Mouse (Mus musculus) CH12.LX (cell line): ENCODE measurements at regions not wholly inside any gene's neighbourhood (a gene's known extent, or its start where the extent isn't known, plus 50 kb on each side); places are given as distances from the start of the nearest gene placed in this dataset.

Experiments used
- DNase-seq: peaks from one replicate; pipeline ENCODE4 v3.0.0-alpha.2; 2013; ENCODE audit errors: extremely low read depth
- H3K27ac ChIP-seq: 2 replicates; pipeline ENCODE4 v1.5.1; 2012; ENCODE audit warnings: low read depth, mild to moderate bottlenecking, control low read depth, moderate library complexity; ENCODE audit not compliant: insufficient read depth
- H3K27me3 ChIP-seq: replicated peaks from 2 replicates; pipeline ENCODE3; 2012; ENCODE audit warnings: inconsistent platforms
- H3K36me3 ChIP-seq, 2 experiments: replicated peaks in 1 of 2; 2 replicates each; pipeline versions ENCODE3 to v1.6.1; 2012; ENCODE audit warnings: inconsistent platforms in 1 of 2, low read length in 1 of 2, mild to moderate bottlenecking in 1 of 2, mixed read lengths in 1 of 2, moderate library complexity in 1 of 2; ENCODE audit not compliant: control insufficient read depth in 1 of 2, insufficient read depth in 1 of 2
- H3K4me1 ChIP-seq, 2 experiments: 2 replicates each; pipeline ENCODE4 v1.6.1; 2012; ENCODE audit warnings: inconsistent platforms in 1 of 2, moderate library complexity in 1 of 2; ENCODE audit not compliant: insufficient read depth in 2 of 2, control insufficient read depth in 1 of 2
- H3K4me2 ChIP-seq: 2 replicates; pipeline ENCODE4 v1.6.1; 2012; ENCODE audit warnings: low read depth, mild to moderate bottlenecking, control low read depth; ENCODE audit not compliant: poor library complexity, insufficient read depth, severe bottlenecking
- H3K4me3 ChIP-seq, 3 experiments: fragments of 150-350 bp in 1 of 3; sonication (generic) in 1 of 3; replicated peaks in 1 of 3; 2 replicates each; pipeline versions ENCODE3 to v1.5.1; 2011 to 2012; ENCODE audit warnings: low read depth in 2 of 3, low read length in 2 of 3, mild to moderate bottlenecking in 2 of 3, moderate library complexity in 2 of 3, control low read depth in 1 of 3, improper control_type of control experiment in 1 of 3, inconsistent platforms in 1 of 3, mixed read lengths in 1 of 3; ENCODE audit not compliant: poor library complexity in 1 of 3
- H3K79me2 ChIP-seq: replicated peaks from 2 replicates; pipeline ENCODE4 v1.6.1; 2012; ENCODE audit warnings: mild to moderate bottlenecking, moderate library complexity; ENCODE audit not compliant: control insufficient read depth, poor library complexity, insufficient read depth, severe bottlenecking; ENCODE audit errors: extremely low read depth
- H3K9ac ChIP-seq: 2 replicates; pipeline ENCODE4 v1.6.1; 2012; ENCODE audit warnings: low read depth, mild to moderate bottlenecking, control low read depth, moderate library complexity; ENCODE audit not compliant: insufficient read depth
- H3K9me3 ChIP-seq: replicated peaks from 2 replicates; pipeline ENCODE3; 2012; ENCODE audit warnings: low read length, inconsistent platforms, mixed read lengths
- BHLHE40 ChIP-seq: IDR thresholded peaks from 2 replicates; pipeline ENCODE4 v1.6.1; 2011; ENCODE audit warnings: mild to moderate bottlenecking, low read depth, low read length, improper control_type of control experiment
- CHD1 ChIP-seq: IDR thresholded peaks from 2 replicates; pipeline ENCODE4 v1.6.1; 2012; ENCODE audit warnings: low read depth, low read length, improper control_type of control experiment, inconsistent platforms
- CHD2 ChIP-seq: IDR thresholded peaks from 2 replicates; pipeline ENCODE4 v1.6.1; 2011; ENCODE audit warnings: low read length, improper control_type of control experiment
- CTCF ChIP-seq, 2 experiments: IDR thresholded peaks in 1 of 2; conservative IDR thresholded peaks in 1 of 2; 2 replicates each; pipeline ENCODE4 v1.5.1; 2011 to 2012; ENCODE audit warnings: low read depth in 2 of 2, low read length in 2 of 2, improper control_type of control experiment in 1 of 2, inconsistent platforms in 1 of 2, mild to moderate bottlenecking in 1 of 2, moderate library complexity in 1 of 2
- IRF4 ChIP-seq: IDR thresholded peaks from 2 replicates; pipeline ENCODE4 v1.6.1; 2014; ENCODE audit warnings: low read depth, mild to moderate bottlenecking, inconsistent platforms, low read length, improper control_type of control experiment
- JUND ChIP-seq: conservative IDR thresholded peaks from 2 replicates; pipeline ENCODE4 v1.6.1; 2011; ENCODE audit warnings: low read depth, low read length, improper control_type of control experiment
- MAFK ChIP-seq: IDR thresholded peaks from 2 replicates; pipeline ENCODE4 v1.6.1; 2011; ENCODE audit warnings: low read length, improper control_type of control experiment; ENCODE audit not compliant: insufficient replicate concordance
- MEF2A ChIP-seq: IDR thresholded peaks from 2 replicates; pipeline ENCODE4 v1.6.1; 2014; ENCODE audit warnings: low read depth, mild to moderate bottlenecking, inconsistent platforms, low read length, improper control_type of control experiment, borderline replicate concordance
- MXI1 ChIP-seq: IDR thresholded peaks from 2 replicates; pipeline ENCODE4 v1.6.1; 2011; ENCODE audit warnings: mild to moderate bottlenecking, low read depth, low read length, improper control_type of control experiment
- MYC ChIP-seq: IDR thresholded peaks from 2 replicates; pipeline ENCODE4 v1.6.1; 2011; ENCODE audit warnings: low read depth, mild to moderate bottlenecking, improper control_type of control experiment, low read length
- NELFE ChIP-seq: IDR thresholded peaks from 2 replicates; pipeline ENCODE4 v1.6.1; 2011; ENCODE audit warnings: low read depth, low read length, improper control_type of control experiment
- NRF1 ChIP-seq: IDR thresholded peaks from 2 replicates; pipeline ENCODE4 v1.6.1; 2014; ENCODE audit warnings: low read depth, mild to moderate bottlenecking, inconsistent platforms, low read length, improper control_type of control experiment, moderate library complexity
- RAD21 ChIP-seq: IDR thresholded peaks from 2 replicates; pipeline ENCODE4 v1.6.1; 2011; ENCODE audit warnings: low read depth, mild to moderate bottlenecking, low read length, improper control_type of control experiment, moderate library complexity
- SIN3A ChIP-seq: IDR thresholded peaks from 2 replicates; pipeline ENCODE4 v1.6.1; 2012; ENCODE audit warnings: low read length, improper control_type of control experiment, inconsistent platforms
- SMC3 ChIP-seq: IDR thresholded peaks from 2 replicates; pipeline ENCODE4 v1.6.1; 2011; ENCODE audit warnings: low read depth, low read length, improper control_type of control experiment
- TBP ChIP-seq: conservative IDR thresholded peaks from 2 replicates; pipeline ENCODE4 v1.6.1; 2011; ENCODE audit warnings: low read depth, low read length, improper control_type of control experiment
- TCF12 ChIP-seq: IDR thresholded peaks from 2 replicates; pipeline ENCODE4 v1.6.1; 2014; ENCODE audit warnings: low read depth, mild to moderate bottlenecking, inconsistent platforms, low read length, improper control_type of control experiment
- UBTF ChIP-seq: IDR thresholded peaks from 2 replicates; pipeline ENCODE4 v1.6.1; 2012; ENCODE audit warnings: low read depth, mild to moderate bottlenecking, inconsistent platforms, low read length, improper control_type of control experiment, moderate library complexity
- ZMIZ1 ChIP-seq: IDR thresholded peaks from 2 replicates; pipeline ENCODE4 v1.6.1; 2012; ENCODE audit warnings: low read depth, mild to moderate bottlenecking, inconsistent platforms, low read length, improper control_type of control experiment
- ZNF384 ChIP-seq: IDR thresholded peaks from 2 replicates; pipeline ENCODE4 v1.6.1; 2012; ENCODE audit warnings: low read depth, low read length, improper control_type of control experiment, inconsistent platforms
- dilution Hi-C: fragments of 300-500 bp; cut with MboI; formaldehyde crosslinking; loops from 2 replicates; pipeline ENCODE4 v1.14.3; 2020; ENCODE audit warnings: low sequenced_read_pairs; ENCODE audit not compliant: extremely low pct_unique_long_range_greater_than_20kb, extremely low pct_ligation_motif_present
- in situ Hi-C: fragments of 300-500 bp; cut with MboI; formaldehyde crosslinking; loops from 3 replicates; pipeline ENCODE4 v1.14.3; 2019; ENCODE audit warnings: low sequenced_read_pairs, low pct_ligation_motif_present, low pct_unique_long_range_greater_than_20kb, mixed read lengths

- dilution Hi-C loops (no loop called here), in situ Hi-C loops (no loop called here)
- H3K27ac ChIP-seq = no peak overlapping the region
- H3K36me3 ChIP-seq = no peaks in the 10 kb centered on the region
- peaks cover 55% of the 10 kb centered on the region for H3K27me3 ChIP-seq
- TF ChIP-seq CTCF (conservative IDR thresholded peaks at IDR 0.05 in 1 of 2, IDR thresholded peaks at IDR 0.05 in 1 of 2; ENCODE audit: low read depth in 2 of 2, low read length in 2 of 2) (peak in 1 of 2 experiments; percentile 27; a peak in 2 of 4 replicates), SMC3 (peak; percentile 5; the same call in 1 of the 2 replicates), CHD2 (no peak), RAD21 (peak; percentile 49)
- H3K9me3 ChIP-seq = peaks cover 3% of the 10 kb centered on the region
- no peak overlapping the region for H3K9ac ChIP-seq
- H3K4me1 ChIP-seq = peaks cover 0 to 8% of the 10 kb centered on the region in 2 experiments; a peak in 1 of 4 replicates
- H3K79me2 ChIP-seq = no peaks in the 10 kb centered on the region
- no peak overlapping the region for H3K4me3 ChIP-seq
- no peak for DNase-seq
- no peak overlapping the region for H3K4me2 ChIP-seq
These were observed 140.6 kb upstream of the Dynlrb2 start for GRCm38 (mm10) chr8:116364172-116364571.

- no peak overlapping the region for H3K4me3 ChIP-seq
- no peak overlapping the region for H3K4me2 ChIP-seq
- in situ Hi-C loops = no loop called here
- peaks cover 0 to 8% of the 10 kb centered on the region in 2 experiments; a peak in 1 of 4 replicates for H3K4me1 ChIP-seq
- H3K9me3 ChIP-seq = peaks cover 3% of the 10 kb centered on the region
- no peak overlapping the region for H3K9ac ChIP-seq
- TF ChIP-seq NRF1 = no peak
- no peak for TF ChIP-seq IRF4
- no peak for TF ChIP-seq MYC
- TF ChIP-seq MXI1 = no peak
- no peak for TF ChIP-seq SMC3
- no peak for TF ChIP-seq MEF2A
- no peak for TF ChIP-seq TBP
- no peak for TF ChIP-seq BHLHE40
- no peak for TF ChIP-seq CHD2
- TF ChIP-seq UBTF = no peak
- TF ChIP-seq SIN3A = no peak
- TF ChIP-seq MAFK = no peak
- TF ChIP-seq TCF12 = no peak
- no peak for TF ChIP-seq ZNF384
- no peak for TF ChIP-seq NELFE
- no peak for TF ChIP-seq JUND
- TF ChIP-seq ZMIZ1 = no peak
- TF ChIP-seq CHD1 = no peak
- no peak overlapping the region for H3K27ac ChIP-seq
- H3K36me3 ChIP-seq = no peaks in the 10 kb centered on the region
- H3K79me2 ChIP-seq = no peaks in the 10 kb centered on the region
- H3K27me3 ChIP-seq = peaks cover 42% of the 10 kb centered on the region
- DNase-seq = no peak
- dilution Hi-C loops = no loop called here
These were observed 142.4 kb upstream of the Dynlrb2 start for GRCm38 (mm10) chr8:116362351-116362750.
